ENCODE assay signal across 21 mouse cellular contexts in the genomic region with DNA sequence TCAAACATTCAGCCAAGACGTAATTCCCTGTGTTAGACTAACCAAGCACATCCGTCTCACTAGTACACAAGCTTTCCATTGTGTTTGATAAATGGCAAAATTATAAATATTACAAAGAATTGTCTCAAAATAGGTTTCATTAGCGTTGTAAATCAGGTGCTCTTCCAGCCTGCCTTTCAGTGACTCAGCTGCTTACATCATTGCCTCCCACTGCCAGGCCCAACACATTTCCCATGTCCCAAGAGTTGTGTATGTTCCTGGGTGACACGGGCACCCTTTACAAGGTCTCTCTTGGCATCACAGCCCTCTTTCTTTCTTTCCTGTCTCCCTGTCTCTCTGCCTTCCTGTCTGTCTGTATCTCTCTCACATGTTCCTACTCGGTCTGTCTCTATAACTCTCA.
DNase-seq lines count a peak whose midpoint lies in the region; ATAC-seq lines count a peak whose summit lies in the region.
"Had no signal": no experiment of that assay in that cellular context is flagged by ENCODE, and none has a peak within 500 bp of the region (broad histone marks: within the 10 kb centered on the region; RNA-seq: fewer than 3 reads in every experiment).

No protein-coding gene starts in this region.

- H3K4me1 ChIP-seq in forebrain, embryonic 11.5 days (replicated peaks; ENCODE audit: control insufficient read depth, insufficient read depth, low read length) = no peaks in the 10 kb centered on the region; the same call in 1 of the 2 replicates
- peaks cover 29% of the 10 kb centered on the region for H3K4me1 ChIP-seq in forebrain, embryonic 12.5 days

- no peak overlapping the region for H3K27ac ChIP-seq in forebrain, embryonic 11.5 days (ENCODE audit: low read depth, low read length)
- H3K27ac ChIP-seq in forebrain, embryonic 12.5 days = no peak overlapping the region
- H3K27ac ChIP-seq: embryonic facial prominence, embryonic 13.5 days; heart, embryonic 10.5 days; hindbrain, embryonic 13.5 days; hindbrain, postnatal 0 days had no signal

- no peaks in the 10 kb centered on the region for H3K27me3 ChIP-seq in forebrain, embryonic 11.5 days (ENCODE audit: control insufficient read depth, insufficient read depth, low read length)
- H3K27me3 ChIP-seq in forebrain, embryonic 12.5 days = no peaks in the 10 kb centered on the region
- H3K27me3 ChIP-seq: embryonic facial prominence, embryonic 13.5 days; hindbrain, embryonic 13.5 days had no signal

- ATAC-seq in forebrain, embryonic 11.5 days (replicated peaks; ENCODE audit: low FRiP score) = no peak
- ATAC-seq in forebrain, embryonic 12.5 days (ENCODE audit: low FRiP score) = no peak
- ATAC-seq: CD4-positive, CD25-positive, alpha-beta regulatory T cell, adult 4 months; forebrain, embryonic 14.5 days; hindbrain, postnatal 0 days had no signal

- H3K4me2 ChIP-seq in forebrain, embryonic 11.5 days (ENCODE audit: low read depth, low read length, severe bottlenecking) = no peak overlapping the region
- no peak overlapping the region for H3K4me2 ChIP-seq in forebrain, embryonic 12.5 days
- H3K4me2 ChIP-seq: embryonic facial prominence, embryonic 13.5 days; hindbrain, embryonic 13.5 days had no signal

- no peaks in the 10 kb centered on the region for H3K9me3 ChIP-seq in forebrain, embryonic 11.5 days (ENCODE audit: control insufficient read depth, low read length)
- no peaks in the 10 kb centered on the region for H3K9me3 ChIP-seq in forebrain, embryonic 12.5 days
- H3K9me3 ChIP-seq: embryonic facial prominence, embryonic 13.5 days; heart, embryonic 10.5 days; hindbrain, embryonic 13.5 days had no signal

- H3K9ac ChIP-seq in forebrain, embryonic 11.5 days (ENCODE audit: low read length) = no peak overlapping the region
- no peak overlapping the region for H3K9ac ChIP-seq in forebrain, embryonic 12.5 days
- H3K9ac ChIP-seq: embryonic facial prominence, embryonic 13.5 days; hindbrain, embryonic 13.5 days had no signal

- WGBS in forebrain, embryonic 11.5 days = 87% methylated on average over 5 of the region's 5 CpGs
- WGBS in forebrain, embryonic 12.5 days = 78% methylated on average over 5 of the region's 5 CpGs

- peak; percentile 34 to 60 for DNase-seq in adrenal gland, adult (ENCODE audit: inconsistent age in 2 of 2, low spot score in 1 of 2)
- no peak for DNase-seq in adrenal gland, adult 8-10 months
- peak; percentile 13 for DNase-seq in forebrain, embryonic 11.5 days (ENCODE audit: low spot score)
- peak; percentile 80 for DNase-seq in layer of hippocampus, adult 9-11 months
- no peak for DNase-seq in layer of hippocampus, adult 9-10 months (ENCODE audit: low spot score)
- peak; percentile 36 to 42 for DNase-seq in layer of hippocampus, postnatal 36 days
- DNase-seq: B cell, adult 2 months; cerebellum, adult 18-20 months; cerebellum, adult 9-11 months; cerebellum, postnatal 36 days; gastrocnemius, postnatal 10 days; heart, adult 18-20 months; heart, postnatal 10 days had no signal

- no peak overlapping the region for H3K4me3 ChIP-seq in forebrain, embryonic 11.5 days (ENCODE audit: low read depth, low read length)
- no peak overlapping the region for H3K4me3 ChIP-seq in forebrain, embryonic 12.5 days (replicated peaks)
- H3K4me3 ChIP-seq: embryonic facial prominence, embryonic 13.5 days; heart, embryonic 10.5 days; hindbrain, embryonic 13.5 days had no signal

- no peaks in the 10 kb centered on the region for H3K36me3 ChIP-seq in forebrain, embryonic 11.5 days (ENCODE audit: control insufficient read depth, insufficient read depth, low read length)
- no peaks in the 10 kb centered on the region for H3K36me3 ChIP-seq in forebrain, embryonic 12.5 days (replicated peaks)
- H3K36me3 ChIP-seq: embryonic facial prominence, embryonic 13.5 days; G1E; heart, embryonic 10.5 days; hindbrain, embryonic 13.5 days had no signal

Comparison
In these comparisons a context has a peak if more than half of its experiments do, and no peak if none do; other contexts are left out.
1. DNase-seq: peak in adrenal gland, adult (2 of 2), forebrain, embryonic 11.5 days (single experiment), layer of hippocampus, adult 9-11 months (single experiment) and layer of hippocampus, postnatal 36 days (2 of 2); none in adrenal gland, adult 8-10 months (single experiment) and layer of hippocampus, adult 9-10 months (single experiment).